Mouse (Mus musculus) right cerebral cortex, postnatal 4 days (tissue): ENCODE data around the gene Rpl39.
"Not testable (repeated sequence)": the region's sequence is repeated elsewhere in the genome, so short reads cannot be mapped to it uniquely, and the experiment has no call there.

Experiments
- DNase-seq: peaks from one replicate; pipeline ENCODE4 v3.0.0-alpha.2; 2022

Gene Rpl39

DNA sequence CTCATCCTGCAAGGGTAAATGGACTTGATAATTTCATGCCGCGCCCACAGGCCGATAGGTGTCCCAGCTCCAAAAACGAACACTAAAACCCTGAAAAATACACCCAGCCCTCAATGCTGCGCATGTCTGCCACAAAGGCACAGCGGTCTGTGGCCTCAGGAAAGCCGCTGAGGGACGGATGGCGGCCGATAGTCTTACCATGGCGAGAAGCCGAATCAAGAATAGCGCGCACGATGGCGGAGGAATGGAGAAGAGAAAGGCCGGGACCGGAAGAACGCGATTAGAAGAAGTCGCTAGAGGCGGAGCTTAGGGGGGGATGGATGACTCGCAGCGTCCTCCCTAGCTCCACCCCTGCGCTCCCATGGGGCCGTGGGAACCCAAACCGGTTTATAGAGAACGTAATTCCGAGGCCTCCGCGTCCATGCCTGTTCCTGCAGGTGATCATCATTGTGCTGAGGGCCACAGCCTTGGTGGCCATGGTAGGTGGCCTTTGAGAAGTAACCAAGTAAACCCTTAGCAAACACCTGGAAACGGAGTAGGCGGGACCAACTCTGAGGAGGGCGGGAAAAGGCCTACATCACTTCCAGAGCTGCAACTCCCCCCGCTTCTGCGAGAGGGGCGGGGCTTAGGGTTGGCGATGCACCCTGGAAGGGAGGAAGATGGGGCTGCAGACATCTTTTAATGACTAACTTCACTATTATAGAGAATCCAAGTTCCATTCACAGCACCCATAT is at the start of gene Rpl39:
Gene Rpl39 (minus strand): TSS at position 476 of the 734 bp plus-strand sequence.
- DNase-seq = peak; percentile 74

GRCm38 (mm10) chrX:37126671-37127358 is 41.6 kb upstream of the Rpl39 start, which contains the start of gene Nkap:
Nkap (plus strand) TSS chrX:37126795.
- DNase-seq = peak; percentile 68

- DNase-seq = no peak
These were observed 40.3 kb upstream of the Rpl39 start for GRCm38 (mm10) chrX:37125511-37125910.

DNA sequence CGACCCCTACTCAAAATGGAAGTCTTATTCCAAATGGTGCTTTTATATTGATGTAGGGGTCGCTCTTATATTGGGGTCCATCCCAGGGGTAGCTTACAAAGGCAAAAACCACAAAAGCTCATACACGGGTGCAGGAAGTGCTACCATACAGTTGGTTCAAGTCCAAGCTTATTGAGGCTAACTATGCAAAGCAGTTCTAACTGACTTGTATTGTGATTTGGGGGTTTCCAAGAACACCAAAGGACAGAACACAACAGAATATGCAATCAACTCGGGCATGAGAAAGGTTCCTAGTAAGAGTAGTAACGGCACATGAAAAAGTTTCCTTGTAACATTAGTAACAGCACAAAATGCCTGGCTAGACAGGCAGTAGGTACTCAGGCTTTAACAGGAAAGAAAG is 35.0 kb upstream of the Rpl39 start:
- no peak for DNase-seq

GRCm38 (mm10) chrX:37119585-37119984 is 34.4 kb upstream of the Rpl39 start:
- DNase-seq = no peak

GRCm38 (mm10) chrX:37117085-37117484 is 31.9 kb upstream of the Rpl39 start:
- DNase-seq = no peak

GRCm38 (mm10) chrX:37110881-37111193 is 25.6 kb upstream of the Rpl39 start:
- no peak for DNase-seq

GRCm38 (mm10) chrX:37110193-37110880 is 25.1 kb upstream of the Rpl39 start, which contains the start of gene Upf3b:
Upf3b (minus strand) TSS chrX:37110322.
- peak; percentile 81 for DNase-seq

- no peak for DNase-seq
These were observed 24.5 kb upstream of the Rpl39 start for GRCm38 (mm10) chrX:37109526-37110192.

- no peak for DNase-seq
These were observed 18.6 kb upstream of the Rpl39 start for GRCm38 (mm10) chrX:37103826-37104225.

GRCm38 (mm10) chrX:37098681-37099080 is 13.5 kb upstream of the Rpl39 start:
- DNase-seq = no peak

GRCm38 (mm10) chrX:37095106-37095768 is 10.0 kb upstream of the Rpl39 start:
- DNase-seq = no peak

- no peak for DNase-seq
These were observed 6.3 kb upstream of the Rpl39 start for GRCm38 (mm10) chrX:37091457-37091856.

DNA sequence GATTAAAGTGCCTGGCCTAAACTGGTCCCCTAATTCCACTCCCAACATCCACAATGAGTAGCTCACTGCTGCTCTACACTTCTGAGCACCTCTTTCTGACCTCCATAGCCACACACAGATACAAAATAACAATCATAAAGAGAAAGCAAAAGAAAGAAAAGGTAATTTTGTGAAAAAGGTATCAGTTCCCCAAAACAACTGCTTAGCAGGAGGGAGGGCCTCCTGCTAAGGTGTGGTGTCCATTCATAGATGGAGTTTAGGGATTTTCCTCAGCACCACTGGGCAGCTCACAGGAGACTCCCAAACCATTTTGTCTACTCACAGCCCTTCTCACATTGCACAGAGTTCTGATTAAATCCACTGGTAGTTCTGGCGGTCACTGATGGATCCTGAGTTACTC is 3.6 kb upstream of the Rpl39 start:
- no peak for DNase-seq

GRCm38 (mm10) chrX:37085665-37086064 is 463 bp upstream of the Rpl39 start:
- no peak for DNase-seq

DNA sequence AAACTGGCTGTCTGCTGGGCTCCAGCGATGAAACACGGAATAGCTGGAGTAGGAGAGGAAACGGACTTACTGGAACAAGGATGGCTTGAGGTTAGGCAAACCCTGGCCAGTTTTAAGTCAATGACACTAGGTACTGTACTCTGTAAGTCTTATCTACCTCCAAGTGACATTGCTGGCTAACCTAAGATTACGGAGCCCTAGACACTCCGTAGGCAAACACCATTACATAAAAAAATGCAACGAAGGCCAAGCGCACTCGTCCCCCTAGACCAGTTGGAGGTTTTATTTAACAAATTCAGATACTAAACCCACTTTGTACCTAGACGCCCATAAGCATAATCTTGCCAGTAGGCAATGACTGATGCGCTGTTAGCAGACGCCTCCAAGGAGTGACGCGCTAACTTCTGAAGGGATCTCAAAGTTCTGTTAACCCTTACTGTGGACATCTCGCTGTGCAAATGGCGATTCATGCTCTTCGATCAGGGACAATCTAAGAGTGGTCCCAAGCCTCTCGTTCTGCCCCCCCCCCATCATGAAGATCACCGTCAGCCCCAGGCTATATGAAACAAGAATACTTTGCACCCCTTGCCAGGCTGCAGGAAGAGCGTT is 780 bp downstream of the Rpl39 start:
- DNase-seq = peak; percentile 13

DNA sequence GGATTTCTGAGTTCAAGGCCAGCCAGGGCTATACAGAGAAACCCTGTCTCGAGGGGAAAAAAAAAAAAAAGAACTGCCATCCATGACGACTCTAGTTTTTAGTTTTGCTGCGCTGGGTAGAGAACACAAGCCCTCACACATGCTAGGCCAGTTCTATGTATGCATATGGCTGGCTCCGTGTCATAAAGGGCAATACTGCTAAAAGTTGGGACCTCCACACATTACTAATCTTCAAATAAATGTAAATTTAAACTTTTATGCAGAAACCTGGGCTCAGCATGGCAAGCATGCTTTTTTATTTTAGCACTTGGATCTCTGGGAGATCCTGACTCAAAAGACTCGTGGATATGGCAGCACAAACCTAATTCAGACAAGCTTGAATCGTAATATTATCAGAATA is 4.0 kb downstream of the Rpl39 start:
- no peak for DNase-seq

DNA sequence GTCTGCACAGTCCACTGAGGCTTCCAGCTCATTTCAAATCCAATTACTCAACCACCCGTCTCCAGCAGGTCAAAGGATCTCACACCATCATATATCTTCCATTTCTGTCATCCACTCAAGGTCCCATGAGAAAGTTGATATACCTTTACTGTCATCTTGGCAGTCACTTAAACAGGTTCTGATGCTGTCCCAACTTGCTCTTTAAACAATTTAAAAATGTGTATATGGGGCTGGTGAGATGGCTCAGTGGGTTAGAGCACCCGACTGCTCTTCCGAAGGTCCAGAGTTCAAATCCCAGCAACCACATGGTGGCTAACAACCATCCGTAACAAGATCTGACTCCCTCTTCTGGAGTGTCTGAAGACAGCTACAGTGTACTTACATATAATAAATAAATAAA is 4.9 kb downstream of the Rpl39 start:
- DNase-seq = not testable (repeated sequence)

- no peak for DNase-seq
These were observed 8.6 kb downstream of the Rpl39 start for GRCm38 (mm10) chrX:37076651-37077050.

DNA sequence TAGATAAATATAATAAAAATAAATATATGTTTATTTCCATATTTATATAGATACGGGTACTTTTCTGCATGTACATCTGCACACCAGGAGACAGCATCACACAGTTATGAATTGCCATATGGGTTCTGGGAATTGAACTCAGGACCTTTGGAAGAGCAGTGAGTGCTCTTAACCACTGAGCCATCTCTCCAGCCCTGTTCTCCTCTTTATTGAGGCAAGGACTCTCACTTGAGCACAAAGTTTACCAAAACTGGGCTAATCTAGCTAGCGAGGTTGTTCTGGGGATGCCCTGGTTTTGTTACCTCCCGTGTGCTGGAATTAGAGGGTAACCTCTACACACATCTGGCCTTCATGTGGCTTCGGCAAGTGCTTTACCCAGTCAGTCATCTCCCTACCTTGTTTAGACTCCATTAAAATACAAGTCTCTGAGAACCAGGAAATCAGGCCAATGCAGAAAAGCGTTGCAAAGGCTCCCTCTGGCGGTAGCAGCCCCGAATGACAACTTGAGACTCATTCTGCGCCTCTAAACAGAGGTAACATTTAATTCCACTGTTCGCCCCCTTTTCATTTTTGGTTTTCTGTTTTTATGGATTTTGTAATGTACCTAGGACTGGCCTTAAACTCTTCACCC is 10.8 kb downstream of the Rpl39 start:
- DNase-seq = peak; percentile 74

DNA sequence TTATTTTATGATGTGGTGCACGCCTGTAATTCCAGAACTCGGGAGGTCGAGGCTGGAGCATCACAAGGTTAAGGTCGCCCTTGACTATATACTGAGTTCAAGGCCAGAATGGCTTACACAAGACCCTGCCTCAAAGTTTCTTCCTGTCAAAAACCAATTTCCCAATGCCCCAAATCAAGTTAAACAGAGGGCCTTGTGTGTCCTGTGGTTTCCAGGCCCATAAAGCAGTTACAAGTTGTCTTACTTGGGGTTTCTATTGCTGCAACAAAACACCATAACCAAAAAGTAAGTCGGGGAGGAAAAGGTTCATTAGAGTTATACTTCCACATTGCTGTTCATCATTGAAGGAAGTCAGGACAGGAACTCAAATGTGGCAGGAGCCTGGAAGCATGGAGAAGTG is 16.4 kb downstream of the Rpl39 start:
- no peak for DNase-seq

DNA sequence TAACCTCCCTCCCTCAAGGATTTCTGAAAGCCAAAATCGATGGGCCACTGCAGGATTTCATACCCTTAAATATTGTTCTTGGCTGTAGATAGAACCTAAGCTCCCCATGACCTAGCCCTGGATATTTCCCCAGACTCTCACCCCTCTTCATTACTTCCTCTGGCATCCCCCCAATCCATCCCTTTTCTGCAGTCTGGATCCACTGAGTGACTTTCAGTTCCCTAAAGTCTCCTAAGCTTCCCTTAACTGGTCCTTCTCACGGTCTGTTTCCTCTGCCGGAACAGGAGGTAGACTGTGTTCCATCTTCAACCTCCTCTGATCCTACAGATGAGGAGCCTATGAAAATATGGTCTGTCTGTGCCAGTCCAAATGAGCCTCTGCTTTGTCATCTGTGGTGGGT is 17.9 kb downstream of the Rpl39 start:
- no peak for DNase-seq
